Mouse (Mus musculus): ENCODE data around the gene Cdc5l. TPM values are rescaled to one million over a fixed set of nuclear protein-coding genes. Genes with fewer than 3 reads are reported as not detected.

The Cdc5l gene
- polyA plus RNA-seq, 1 experiment from 2014 or later: 68.9 TPM

- ATAC-seq (ENCODE audit: low read depth): peak; percentile 54; the same call in 1 of the 2 replicates
- WGBS: 19% methylated on average over 4 of the region's 5 CpGs
Measured at GRCm38 (mm10) chr17:45370535-45370934, 63.0 kb downstream of the Cdc5l start.

DNA sequence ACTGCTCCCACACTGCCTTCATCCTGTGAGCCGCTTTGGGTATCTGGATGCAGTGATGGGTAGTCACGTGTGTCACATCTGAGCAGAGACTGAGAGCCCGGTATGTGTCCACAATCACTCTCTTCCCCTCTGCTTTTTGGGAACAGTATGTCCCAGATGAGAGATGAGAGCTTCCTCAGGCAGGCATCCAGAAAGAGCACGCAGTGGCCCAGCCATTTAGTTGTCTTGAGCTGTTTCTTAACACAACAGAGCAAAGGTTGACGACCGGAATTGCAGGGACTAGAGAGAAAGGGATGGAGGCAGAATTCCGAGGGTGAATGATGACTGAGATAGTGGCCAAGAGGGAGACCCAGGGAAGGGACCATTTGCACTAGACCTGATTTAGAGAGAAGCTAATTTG, 68.7 kb downstream of the Cdc5l start:
- ATAC-seq (ENCODE audit: low read depth): no peak
- Histone ChIP-seq H3K36me3 (ENCODE audit: control insufficient read depth, insufficient read depth, low read length) (no peaks in the 10 kb centered on the region), H3K4me2 (ENCODE audit: low read depth, low read length) (no peak overlapping the region), H3K27me3 (ENCODE audit: control insufficient read depth, insufficient read depth, low read length) (no peaks in the 10 kb centered on the region), H3K27ac (ENCODE audit: low read depth, low read length) (no peak overlapping the region), H3K4me1 (ENCODE audit: control insufficient read depth, insufficient read depth, low read length) (no peaks in the 10 kb centered on the region), H3K4me3 (ENCODE audit: low read depth, low read length) (no peak overlapping the region), H3K9ac (replicated peaks; ENCODE audit: low read depth, low read length) (no peak overlapping the region), H3K9me3 (ENCODE audit: control insufficient read depth, low read length) (no peaks in the 10 kb centered on the region)
- WGBS: 63% methylated on average over 7 of the region's 7 CpGs

More at GRCm38 (mm10) chr17:45370535-45370934, 63.0 kb downstream of the Cdc5l start:
- Histone ChIP-seq H3K27ac (ENCODE audit: low read depth, low read length) (no peak overlapping the region), H3K4me2 (ENCODE audit: low read depth, low read length) (no peak overlapping the region), H3K9me3 (ENCODE audit: control insufficient read depth, low read length) (no peaks in the 10 kb centered on the region), H3K4me1 (ENCODE audit: control insufficient read depth, insufficient read depth, low read length) (no peaks in the 10 kb centered on the region), H3K36me3 (ENCODE audit: control insufficient read depth, insufficient read depth, low read length) (no peaks in the 10 kb centered on the region), H3K27me3 (ENCODE audit: control insufficient read depth, insufficient read depth, low read length) (peaks cover 3% of the 10 kb centered on the region; the same call in 1 of the 2 replicates), H3K4me3 (ENCODE audit: low read depth, low read length) (no peak overlapping the region), H3K9ac (replicated peaks; ENCODE audit: low read depth, low read length) (no peak overlapping the region)

DNA sequence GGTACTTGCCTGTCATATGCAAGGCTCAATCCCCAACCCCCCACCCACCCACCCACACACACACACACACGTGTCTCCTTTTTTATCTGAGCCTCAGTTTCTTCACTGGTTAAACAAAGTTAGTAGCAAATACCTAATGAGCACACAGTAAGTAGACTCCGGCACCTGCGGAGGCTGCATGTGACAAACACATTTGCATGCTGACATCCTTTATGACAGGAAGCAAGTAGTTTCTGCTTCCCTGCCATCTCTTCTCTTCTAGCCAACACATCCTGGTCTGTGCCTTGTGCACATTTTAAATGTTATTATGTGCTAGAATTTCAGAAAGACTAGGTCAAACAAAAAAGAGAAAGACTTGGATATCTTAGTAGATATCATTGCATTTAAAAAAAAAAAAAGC, 72.6 kb downstream of the Cdc5l start:
- Histone ChIP-seq H3K36me3 (ENCODE audit: control insufficient read depth, insufficient read depth, low read length) (no peaks in the 10 kb centered on the region), H3K9me3 (ENCODE audit: control insufficient read depth, low read length) (no peaks in the 10 kb centered on the region), H3K4me3 (ENCODE audit: low read depth, low read length) (no peak overlapping the region), H3K27me3 (ENCODE audit: control insufficient read depth, insufficient read depth, low read length) (no peaks in the 10 kb centered on the region), H3K4me1 (ENCODE audit: control insufficient read depth, insufficient read depth, low read length) (no peaks in the 10 kb centered on the region), H3K27ac (ENCODE audit: low read depth, low read length) (no peak overlapping the region), H3K9ac (replicated peaks; ENCODE audit: low read depth, low read length) (no peak overlapping the region), H3K4me2 (ENCODE audit: low read depth, low read length) (no peak overlapping the region)
- WGBS: 96% methylated on average over 3 of the region's 3 CpGs
- no peak for ATAC-seq (ENCODE audit: low read depth)

DNA sequence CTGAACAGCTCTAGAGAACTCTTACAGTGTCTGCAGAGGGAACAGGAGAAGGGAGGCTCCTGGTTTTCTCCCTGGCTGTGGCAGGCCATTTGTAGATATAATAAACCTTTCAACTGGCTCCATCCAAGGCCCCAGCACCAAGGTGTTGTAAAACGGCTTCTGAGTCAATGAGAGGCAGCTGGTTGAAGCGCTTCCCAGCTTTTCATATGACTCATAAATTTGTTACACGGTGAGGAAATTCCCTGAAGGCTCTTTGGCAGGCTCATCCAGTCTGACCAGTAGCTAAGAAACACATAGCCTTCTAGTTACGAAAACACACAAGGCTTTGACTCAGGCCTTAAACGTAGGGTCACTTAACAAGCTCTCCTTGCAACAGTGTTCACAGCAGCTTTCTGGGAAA, 74.1 kb downstream of the Cdc5l start:
- no peak overlapping the region for H3K4me3 ChIP-seq (ENCODE audit: low read depth, low read length)
- no peaks in the 10 kb centered on the region for H3K9me3 ChIP-seq (ENCODE audit: control insufficient read depth, low read length)
- no peak for ATAC-seq (ENCODE audit: low read depth)
- H3K4me1 ChIP-seq (ENCODE audit: control insufficient read depth, insufficient read depth, low read length): no peaks in the 10 kb centered on the region
- H3K36me3 ChIP-seq (ENCODE audit: control insufficient read depth, insufficient read depth, low read length): no peaks in the 10 kb centered on the region
- H3K4me2 ChIP-seq (ENCODE audit: low read depth, low read length): no peak overlapping the region
- H3K27ac ChIP-seq (ENCODE audit: low read depth, low read length): no peak overlapping the region
- no peaks in the 10 kb centered on the region for H3K27me3 ChIP-seq (ENCODE audit: control insufficient read depth, insufficient read depth, low read length)
- no peak overlapping the region for H3K9ac ChIP-seq (replicated peaks; ENCODE audit: low read depth, low read length)
- WGBS: 19% methylated on average over 5 of the region's 5 CpGs

- H3K27me3 ChIP-seq (ENCODE audit: control insufficient read depth, insufficient read depth, low read length): no peaks in the 10 kb centered on the region
- no peak overlapping the region for H3K9ac ChIP-seq (replicated peaks; ENCODE audit: low read depth, low read length)
- H3K27ac ChIP-seq (ENCODE audit: low read depth, low read length): no peak overlapping the region
- H3K4me1 ChIP-seq (ENCODE audit: control insufficient read depth, insufficient read depth, low read length): no peaks in the 10 kb centered on the region
- no peak overlapping the region for H3K4me2 ChIP-seq (ENCODE audit: low read depth, low read length)
- WGBS: 87% methylated on average over 9 of the region's 9 CpGs
- no peaks in the 10 kb centered on the region for H3K9me3 ChIP-seq (ENCODE audit: control insufficient read depth, low read length)
- no peak overlapping the region for H3K4me3 ChIP-seq (ENCODE audit: low read depth, low read length)
- no peak for ATAC-seq (ENCODE audit: low read depth)
- no peaks in the 10 kb centered on the region for H3K36me3 ChIP-seq (ENCODE audit: control insufficient read depth, insufficient read depth, low read length)
Measured at GRCm38 (mm10) chr17:45356431-45356830, 77.1 kb downstream of the Cdc5l start.

- no peaks in the 10 kb centered on the region for H3K27me3 ChIP-seq (ENCODE audit: control insufficient read depth, insufficient read depth, low read length)
- ATAC-seq (ENCODE audit: low read depth): no peak
- H3K36me3 ChIP-seq (ENCODE audit: control insufficient read depth, insufficient read depth, low read length): no peaks in the 10 kb centered on the region
- H3K9ac ChIP-seq (replicated peaks; ENCODE audit: low read depth, low read length): no peak overlapping the region
- no peaks in the 10 kb centered on the region for H3K9me3 ChIP-seq (ENCODE audit: control insufficient read depth, low read length)
- no peak overlapping the region for H3K4me3 ChIP-seq (ENCODE audit: low read depth, low read length)
- H3K4me1 ChIP-seq (ENCODE audit: control insufficient read depth, insufficient read depth, low read length): no peaks in the 10 kb centered on the region
- no peak overlapping the region for H3K4me2 ChIP-seq (ENCODE audit: low read depth, low read length)
- 94% methylated on average over 4 of the region's 4 CpGs for WGBS
- H3K27ac ChIP-seq (ENCODE audit: low read depth, low read length): no peak overlapping the region
Measured at GRCm38 (mm10) chr17:45347951-45348350, 85.6 kb downstream of the Cdc5l start.

Other genes starting within 250 kb of the Cdc5l start
- 2.6 and 2.8 TPM in 2 replicates for gene Spats1, start 41.7 kb upstream of the Cdc5l start, polyA plus RNA-seq (2014; fragmentation: Nextera tagmentation; extraction: Ambion mirVana)
- gene Aars2, start 73.1 kb upstream of the Cdc5l start, polyA plus RNA-seq (2014; fragmentation: Nextera tagmentation; extraction: Ambion mirVana): 14.0 and 15.3 TPM in 2 replicates
- 3.2 and 4.2 TPM in 2 replicates for gene Tcte1, start 89.7 kb upstream of the Cdc5l start, polyA plus RNA-seq (2014; fragmentation: Nextera tagmentation; extraction: Ambion mirVana)
- gene Tmem151b, start 115.9 kb upstream of the Cdc5l start, polyA plus RNA-seq (2014; fragmentation: Nextera tagmentation; extraction: Ambion mirVana): 14.3 and 15.0 TPM in 2 replicates
- 4.2 and 4.9 TPM in 2 replicates for gene Nfkbie, start 122.0 kb upstream of the Cdc5l start, polyA plus RNA-seq (2014; fragmentation: Nextera tagmentation; extraction: Ambion mirVana)
- gene Slc35b2, start 130.1 kb upstream of the Cdc5l start, polyA plus RNA-seq (2014; fragmentation: Nextera tagmentation; extraction: Ambion mirVana): 72.2 and 79.3 TPM in 2 replicates
- gene Hsp90ab1, start 139.5 kb upstream of the Cdc5l start, polyA plus RNA-seq (2014; fragmentation: Nextera tagmentation; extraction: Ambion mirVana): 1,278 and 1,406 TPM in 2 replicates
- gene Slc29a1, start 165.9 kb upstream of the Cdc5l start, polyA plus RNA-seq (2014; fragmentation: Nextera tagmentation; extraction: Ambion mirVana): 29.1 and 35.9 TPM in 2 replicates
- 0.44 and 1.0 TPM in 2 replicates for gene Mymx, start 168.4 kb upstream of the Cdc5l start, polyA plus RNA-seq (2014; fragmentation: Nextera tagmentation; extraction: Ambion mirVana)
- 3.4 TPM in 1 of 2 replicates, not detected in the other for gene Capn11, start 225.6 kb upstream of the Cdc5l start, polyA plus RNA-seq (2014; fragmentation: Nextera tagmentation; extraction: Ambion mirVana)

All from neural tube, embryonic 14.5 days (tissue).